Mouse (Mus musculus) liver, postnatal 0 days (tissue): ENCODE measurements at regions not wholly inside any gene's neighbourhood (a gene's known extent, or its start where the extent isn't known, plus 50 kb on each side); places are given as distances from the start of the nearest gene placed in this dataset.

Experiments used
- CTCF ChIP-seq: sonication (generic); IDR thresholded peaks from 2 replicates; pipeline ENCODE4 v1.5.1; 2016; ENCODE audit warnings: antibody characterized with exemption, low read depth
- EP300 ChIP-seq: IDR thresholded peaks from 2 replicates; pipeline ENCODE4 v1.6.1; 2016; ENCODE audit warnings: antibody characterized with exemption, low read depth, mild to moderate bottlenecking

- TF ChIP-seq CTCF (no peak), EP300 (no peak)
Observed at GRCm38 (mm10) chr4:55765780-55766179, 233.5 kb upstream of the Klf4 start.
